Mouse (Mus musculus) ES-E14 (cell line): ENCODE data around the gene Ak8. TPM values are rescaled to one million over a fixed set of nuclear protein-coding genes. Genes with fewer than 3 reads are reported as not detected.

Source experiments
- DNase-seq: peaks from one replicate; pipeline ENCODE4 v3.0.0-alpha.2; 2013; ENCODE audit warnings: low read depth, low spot score
- H3K27ac ChIP-seq: 2 replicates; pipeline ENCODE4 v1.5.1; 2012; ENCODE audit warnings: low read depth, mild to moderate bottlenecking, low read length, moderate library complexity, mixed read lengths; ENCODE audit not compliant: poor library complexity, insufficient read depth, severe bottlenecking
- H3K36me3 ChIP-seq: 2 replicates; pipeline ENCODE4 v1.6.1; 2012; ENCODE audit warnings: mild to moderate bottlenecking, low read length, moderate library complexity, mixed read lengths; ENCODE audit not compliant: control insufficient read depth, poor library complexity, insufficient read depth, severe bottlenecking
- H3K4me1 ChIP-seq, 2 experiments: fragments of 150-350 bp in 1 of 2; sonication (generic) in 1 of 2; 2 replicates each; pipeline ENCODE4 v1.6.1; 2012; ENCODE audit warnings: low read length in 2 of 2, mild to moderate bottlenecking in 1 of 2, mixed read lengths in 1 of 2; ENCODE audit not compliant: control insufficient read depth in 2 of 2, insufficient read depth in 2 of 2, poor library complexity in 1 of 2
- H3K4me3 ChIP-seq, 2 experiments: fragments of 150-350 bp in 1 of 2; sonication (generic) in 1 of 2; 2 replicates each; pipeline ENCODE4 v1.5.1; 2012; ENCODE audit warnings: low read length in 2 of 2, low read depth in 1 of 2, mild to moderate bottlenecking in 1 of 2, mixed read lengths in 1 of 2; ENCODE audit not compliant: insufficient read depth in 1 of 2, poor library complexity in 1 of 2, severe bottlenecking in 1 of 2
- H3K9ac ChIP-seq: 2 replicates; pipeline ENCODE4 v1.6.1; 2012; ENCODE audit warnings: low read depth, mild to moderate bottlenecking, low read length, mixed read lengths; ENCODE audit not compliant: poor library complexity, insufficient read depth, severe bottlenecking
- H3K9me3 ChIP-seq: fragments of 150-350 bp; sonication (generic); 2 replicates; pipeline ENCODE4 v1.6.1; 2012; ENCODE audit warnings: low read depth, mild to moderate bottlenecking, low read length; ENCODE audit not compliant: control insufficient read depth, insufficient read depth
- CHD2 ChIP-seq: IDR thresholded peaks from 2 replicates; pipeline ENCODE4 v1.6.1; 2014; ENCODE audit warnings: mild to moderate bottlenecking, low read depth, low read length, inconsistent platforms
- HCFC1 ChIP-seq: IDR thresholded peaks from 2 replicates; pipeline ENCODE4 v1.6.1; 2012; ENCODE audit warnings: low read length, inconsistent platforms, borderline replicate concordance; ENCODE audit not compliant: insufficient read depth
- MAFK ChIP-seq: IDR thresholded peaks from 2 replicates; pipeline ENCODE4 v1.6.1; 2014; ENCODE audit warnings: mild to moderate bottlenecking, low read depth, low read length, inconsistent platforms; ENCODE audit not compliant: insufficient read depth
- ZC3H11A ChIP-seq: IDR thresholded peaks from 2 replicates; pipeline ENCODE4 v1.6.1; 2012; ENCODE audit warnings: low read depth, mild to moderate bottlenecking, inconsistent platforms, low read length, borderline replicate concordance
- ZNF384 ChIP-seq: IDR thresholded peaks from 2 replicates; pipeline ENCODE4 v1.6.1; 2012; ENCODE audit warnings: low read depth, low read length, inconsistent platforms
- in situ Hi-C, 2 experiments: fragments of 600-800 bp; cut with MboI; formaldehyde crosslinking; loops; one replicate each; pipeline ENCODE4 v1.15.1; 2025; ENCODE audit warnings: low sequenced_read_pairs in 2 of 2, inconsistent platforms in 1 of 2; ENCODE audit not compliant: unreplicated experiment in 2 of 2
- total RNA-seq: library from RNA; depleted of rRNA; stranded (reverse); fragments of 300-350 nt; gene quantifications from 2 replicates; pipeline ENCODE4 v1.2.3, GENCODE M21; 2012

Ak8 gene
- total RNA-seq, 1 experiment, result 0.49 TPM

- Histone ChIP-seq H3K9ac (no peak overlapping the region), H3K27ac (no peak overlapping the region), H3K4me3 (peak overlapping the region in 1 of 2 experiments; percentile 21; a peak in 1 of 4 replicates), H3K9me3 (no peaks in the 10 kb centered on the region), H3K36me3 (no peaks in the 10 kb centered on the region), H3K4me1 (peaks cover 0 to 2% of the 10 kb centered on the region in 2 experiments; a peak in 1 of 4 replicates)
- TF ChIP-seq HCFC1 (no peak), CHD2 (no peak), MAFK (no peak), ZC3H11A (no peak), ZNF384 (no peak)
- no peak for DNase-seq
- in situ Hi-C loops, result no loop called here
Observed at GRCm38 (mm10) chr2:28787067-28787619, 87.2 kb downstream of the Ak8 start.

- Histone ChIP-seq H3K4me3 (no peak overlapping the region), H3K9me3 (no peaks in the 10 kb centered on the region), H3K4me1 (no peaks in the 10 kb centered on the region), H3K36me3 (no peaks in the 10 kb centered on the region), H3K9ac (no peak overlapping the region), H3K27ac (no peak overlapping the region)
- DNase-seq, result peak; percentile 47
- TF ChIP-seq CHD2, result peak; percentile 83
- TF ChIP-seq HCFC1, result no peak
- in situ Hi-C loops, result no loop called here
Observed at GRCm38 (mm10) chr2:28792931-28793610, 93.1 kb downstream of the Ak8 start.

GRCm38 (mm10) chr2:28794623-28795022 lies 94.7 kb downstream of the Ak8 start:
- DNase-seq, result no peak
- Histone ChIP-seq H3K9ac (no peak overlapping the region), H3K36me3 (no peaks in the 10 kb centered on the region), H3K27ac (no peak overlapping the region), H3K4me1 (no peaks in the 10 kb centered on the region), H3K4me3 (no peak overlapping the region), H3K9me3 (no peaks in the 10 kb centered on the region)
- in situ Hi-C loops, result no loop called here
- no peak for TF ChIP-seq CHD2
- no peak for TF ChIP-seq MAFK
- no peak for TF ChIP-seq ZNF384
- no peak for TF ChIP-seq HCFC1
- no peak for TF ChIP-seq ZC3H11A

GRCm38 (mm10) chr2:28796298-28796697 lies 96.3 kb downstream of the Ak8 start:
- no peak for DNase-seq
- in situ Hi-C loops, result no loop called here
- Histone ChIP-seq H3K9me3 (no peaks in the 10 kb centered on the region), H3K4me3 (no peak overlapping the region), H3K36me3 (no peaks in the 10 kb centered on the region), H3K9ac (no peak overlapping the region), H3K4me1 (peaks cover 0 to 2% of the 10 kb centered on the region in 2 experiments; a peak in 1 of 4 replicates), H3K27ac (no peak overlapping the region)
- no peak for TF ChIP-seq HCFC1
- TF ChIP-seq ZNF384, result no peak
- TF ChIP-seq CHD2, result no peak
- TF ChIP-seq ZC3H11A, result no peak
- TF ChIP-seq MAFK, result no peak
